Mouse (Mus musculus): ENCODE results near the gene Hmgn3. TPM values are rescaled to one million over a fixed set of nuclear protein-coding genes. Genes with fewer than 3 reads are reported as not detected.

Gene Hmgn3
- polyA plus RNA-seq (2021; fragmentation: Nextera tagmentation), result 131 and 141 TPM in 2 replicates
- long read RNA-seq, experiment 1, transcript Hmgn3-203 (5 exons, 1,391 nt), result major isoform, 28 of 73 reads
- long read RNA-seq, experiment 1, transcript Hmgn3-202 (6 exons, 983 nt), result minor isoform, 8 of 73 reads
- long read RNA-seq, experiment 1, transcript Hmgn3-201 (6 exons, 862 nt), result minor isoform, 17 of 73 reads
- long read RNA-seq, experiment 1, partial matches to known transcripts, result 14 of 73 reads
- long read RNA-seq, experiment 1, other reads (novel, unspliced or antisense), result 6 of 73 reads
- long read RNA-seq, experiment 2, transcript Hmgn3-202 (6 exons, 983 nt), result minor isoform, 25 of 112 reads
- long read RNA-seq, experiment 2, transcript Hmgn3-201 (6 exons, 862 nt), result major isoform, 47 of 112 reads
- long read RNA-seq, experiment 2, transcript Hmgn3-203 (5 exons, 1,391 nt), result minor isoform, 23 of 112 reads
- long read RNA-seq, experiment 2, partial matches to known transcripts, result 2 of 112 reads
- long read RNA-seq, experiment 2, other reads (novel, unspliced or antisense), result 14 of 112 reads

GRCm38 (mm10) chr9:83146446-83147188, at the start of gene Hmgn3:
Gene Hmgn3, minus strand, starts transcription at chr9:83146685.

Other genes starting within 250 kb of the Hmgn3 start
- 14.6 and 16.4 TPM in 2 replicates for gene Phip, start 171.2 kb downstream of the Hmgn3 start, polyA plus RNA-seq (2021; fragmentation: Nextera tagmentation)

Measured in left cerebral cortex, adult 6 months (tissue).